Mouse (Mus musculus): ENCODE measurements around the gene Mrpl14. TPM values are rescaled to one million over a fixed set of nuclear protein-coding genes. Genes with fewer than 3 reads are reported as not detected.

Mrpl14 gene
- polyA plus RNA-seq, 1 experiment from 2014 or later = 163 TPM

DNA sequence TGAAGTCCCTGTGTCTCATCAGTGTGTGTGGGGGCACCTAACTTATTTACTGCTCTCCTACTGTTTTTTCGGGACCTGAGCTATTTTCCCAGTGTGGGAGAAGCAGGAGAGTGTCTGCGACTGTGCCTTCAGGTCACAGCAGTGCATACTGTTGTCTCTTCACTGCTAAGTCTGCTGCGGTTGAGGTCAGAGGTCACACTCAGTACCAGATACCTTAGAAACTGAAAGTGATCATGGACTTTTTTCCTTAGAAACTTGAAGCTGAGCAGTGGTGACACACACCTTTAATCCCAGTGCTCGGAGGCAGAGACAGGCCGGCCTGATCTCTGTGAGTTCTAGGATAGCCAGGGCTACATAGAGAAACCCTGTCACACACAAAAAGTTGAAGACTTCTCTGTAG, 6.0 kb downstream of the Mrpl14 start:
- H3K4me2 ChIP-seq (replicated peaks; ENCODE audit: low read depth) = no peak overlapping the region
- no peak overlapping the region for H3K9ac ChIP-seq (ENCODE audit: low read length)
- no peak overlapping the region for H3K4me3 ChIP-seq (ENCODE audit: low read depth, low read length)
- 74% methylated on average over 5 of the region's 5 CpGs for WGBS
- H3K36me3 ChIP-seq (ENCODE audit: control insufficient read depth, insufficient read depth, low read length) = no peaks in the 10 kb centered on the region
- no peak overlapping the region for H3K27ac ChIP-seq (replicated peaks)
- no peaks in the 10 kb centered on the region for H3K27me3 ChIP-seq (ENCODE audit: control insufficient read depth, insufficient read depth, low read length)
- TF ChIP-seq CTCF (IDR thresholded peaks at IDR 0.05; ENCODE audit: low read depth) = no peak
- no peak for TF ChIP-seq EP300 (optimal IDR thresholded peaks at IDR 0.05)
- H3K4me1 ChIP-seq (replicated peaks; ENCODE audit: control insufficient read depth, insufficient read depth) = peaks cover 2% of the 10 kb centered on the region; the same call in 1 of the 2 replicates
- H3K9me3 ChIP-seq (ENCODE audit: control insufficient read depth, low read length) = no peaks in the 10 kb centered on the region
- DNase-seq (ENCODE audit: low spot score) (no peak), ATAC-seq (ENCODE audit: low FRiP score, low TSS enrichment) (no peak)

DNA sequence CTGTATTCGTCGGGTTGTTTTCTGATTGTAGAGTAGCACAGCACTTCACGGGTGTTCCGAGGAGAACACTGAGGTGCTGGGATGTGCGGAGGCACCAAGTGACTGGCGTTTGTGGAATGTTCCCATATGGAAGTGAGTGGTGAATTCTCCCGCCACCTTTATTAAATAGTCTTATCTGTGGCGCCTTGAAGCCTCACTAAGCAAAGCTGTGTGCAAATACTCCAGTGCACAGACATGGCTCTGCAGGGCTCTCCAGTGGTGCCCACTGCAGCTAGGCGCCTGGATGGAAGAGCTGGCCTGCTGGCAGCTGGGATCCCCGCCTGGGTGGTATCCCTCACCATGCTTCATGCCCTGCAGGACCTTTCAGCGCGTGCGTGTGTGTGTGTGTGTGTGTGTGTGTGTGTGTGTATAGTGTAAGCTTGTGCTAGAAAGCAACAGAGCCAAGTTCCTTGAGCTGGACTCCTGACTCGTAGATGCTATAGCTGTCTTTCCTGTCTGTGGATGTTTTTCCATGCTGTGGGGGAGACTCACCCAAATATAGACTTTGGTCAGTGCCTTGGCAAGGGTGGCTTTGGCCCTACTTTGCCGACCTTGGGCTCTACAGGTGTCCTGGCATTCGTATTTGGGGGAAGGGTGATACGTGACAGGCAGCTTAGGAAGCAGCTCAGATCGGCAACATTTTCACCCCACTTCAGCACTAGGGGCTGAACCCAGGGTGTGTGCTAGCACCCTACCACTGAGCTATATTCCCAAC, 7.9 kb downstream of the Mrpl14 start:
- Histone ChIP-seq H3K4me2 (replicated peaks; ENCODE audit: low read depth) (no peak overlapping the region), H3K9me3 (ENCODE audit: control insufficient read depth, low read length) (no peaks in the 10 kb centered on the region), H3K36me3 (ENCODE audit: control insufficient read depth, insufficient read depth, low read length) (no peaks in the 10 kb centered on the region; the same call in 1 of the 2 replicates), H3K27me3 (ENCODE audit: control insufficient read depth, insufficient read depth, low read length) (no peaks in the 10 kb centered on the region), H3K27ac (replicated peaks) (peak overlapping the region; percentile 71), H3K9ac (ENCODE audit: low read length) (no peak overlapping the region), H3K4me1 (replicated peaks; ENCODE audit: control insufficient read depth, insufficient read depth) (peaks cover 2% of the 10 kb centered on the region; the same call in 1 of the 2 replicates), H3K4me3 (ENCODE audit: low read depth, low read length) (no peak overlapping the region)
- peak; percentile 57 for DNase-seq (ENCODE audit: low spot score)
- ATAC-seq (ENCODE audit: low FRiP score, low TSS enrichment) = peak; percentile 74
- 51% methylated on average over 18 of the region's 18 CpGs for WGBS
- TF ChIP-seq CTCF (IDR thresholded peaks at IDR 0.05; ENCODE audit: low read depth) (no peak), EP300 (optimal IDR thresholded peaks at IDR 0.05) (no peak)

DNA sequence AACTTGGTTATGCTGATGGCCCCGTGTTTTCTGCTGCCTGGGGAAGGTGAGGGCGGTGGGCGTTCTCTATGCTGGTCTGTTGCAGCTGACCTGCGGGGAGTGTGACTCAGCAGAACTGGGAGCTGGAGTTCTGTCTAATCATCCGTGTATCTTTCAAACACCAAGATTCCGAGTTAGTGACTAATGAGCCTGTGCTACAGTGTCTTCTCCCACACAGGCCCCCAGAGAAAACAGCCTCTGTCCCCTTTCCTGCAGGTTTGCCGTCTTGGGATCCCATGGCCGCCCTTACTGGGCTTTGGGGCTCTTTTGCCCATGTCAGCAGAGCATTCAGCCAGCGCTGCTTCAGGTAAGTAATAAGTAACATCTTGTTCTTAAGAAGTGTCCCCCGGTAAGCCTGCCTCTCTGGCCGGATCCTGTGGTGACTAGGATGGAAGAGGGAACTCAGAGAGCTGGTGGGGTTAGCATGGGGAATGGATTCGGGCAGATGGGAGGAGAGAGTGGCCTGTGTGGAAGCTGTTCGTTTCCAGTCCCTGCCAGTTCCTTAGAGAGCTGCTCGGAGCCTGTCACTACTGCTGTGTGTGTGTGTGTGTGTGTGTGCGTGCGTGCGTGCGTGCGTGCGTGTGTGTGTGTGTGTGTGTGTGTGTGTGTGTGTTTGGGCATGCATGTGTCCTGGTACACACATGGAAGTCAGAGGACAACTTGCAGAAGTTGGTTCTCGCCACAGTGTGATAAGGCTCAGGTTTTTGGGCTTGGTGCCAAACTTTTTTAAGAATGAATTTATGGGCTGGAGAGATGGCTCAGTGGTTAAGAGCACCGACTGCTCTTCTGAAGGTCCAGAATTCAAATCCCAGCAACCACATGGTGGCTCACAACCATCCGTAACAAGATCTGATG, 9.4 kb downstream of the Mrpl14 start:
- ATAC-seq (ENCODE audit: low FRiP score, low TSS enrichment) (no peak), DNase-seq (ENCODE audit: low spot score) (no peak)
- Histone ChIP-seq H3K9ac (ENCODE audit: low read length) (no peak overlapping the region), H3K4me2 (replicated peaks; ENCODE audit: low read depth) (no peak overlapping the region), H3K9me3 (ENCODE audit: control insufficient read depth, low read length) (no peaks in the 10 kb centered on the region), H3K36me3 (ENCODE audit: control insufficient read depth, insufficient read depth, low read length) (no peaks in the 10 kb centered on the region; the same call in 1 of the 2 replicates), H3K27ac (replicated peaks) (peak overlapping the region; percentile 73), H3K4me1 (replicated peaks; ENCODE audit: control insufficient read depth, insufficient read depth) (peaks cover 2% of the 10 kb centered on the region; the same call in 1 of the 2 replicates), H3K27me3 (ENCODE audit: control insufficient read depth, insufficient read depth, low read length) (no peaks in the 10 kb centered on the region), H3K4me3 (ENCODE audit: low read depth, low read length) (no peak overlapping the region)
- WGBS = 63% methylated on average over 23 of the region's 23 CpGs
- TF ChIP-seq CTCF (IDR thresholded peaks at IDR 0.05; ENCODE audit: low read depth) = no peak
- no peak for TF ChIP-seq EP300 (optimal IDR thresholded peaks at IDR 0.05)

DNA sequence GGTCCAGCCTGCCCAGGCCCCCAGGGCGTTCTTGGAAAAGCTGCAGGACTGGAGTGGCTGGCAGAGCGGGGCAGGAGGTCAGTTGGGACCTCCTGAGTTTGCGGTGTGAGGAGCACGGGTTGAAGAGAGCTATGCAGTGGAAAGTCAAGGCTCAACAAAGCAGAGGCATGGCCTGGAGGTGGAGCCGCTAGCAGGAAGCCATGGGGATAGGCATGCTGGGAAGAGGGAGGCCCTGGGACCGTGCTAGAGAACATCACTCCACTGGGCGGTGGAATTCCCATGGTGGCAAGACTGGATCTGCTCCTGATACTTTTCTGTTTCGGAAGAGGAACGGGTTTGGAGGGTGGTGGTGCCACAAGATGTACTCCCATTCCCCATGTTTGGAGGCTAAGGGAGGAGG, 10.9 kb downstream of the Mrpl14 start:
- Histone ChIP-seq H3K36me3 (ENCODE audit: control insufficient read depth, insufficient read depth, low read length) (no peaks in the 10 kb centered on the region; the same call in 1 of the 2 replicates), H3K4me2 (replicated peaks; ENCODE audit: low read depth) (no peak overlapping the region), H3K9ac (ENCODE audit: low read length) (no peak overlapping the region), H3K27ac (replicated peaks) (peak overlapping the region; percentile 37), H3K4me1 (replicated peaks; ENCODE audit: control insufficient read depth, insufficient read depth) (peaks cover 2% of the 10 kb centered on the region; the same call in 1 of the 2 replicates), H3K9me3 (ENCODE audit: control insufficient read depth, low read length) (no peaks in the 10 kb centered on the region), H3K4me3 (ENCODE audit: low read depth, low read length) (no peak overlapping the region), H3K27me3 (ENCODE audit: control insufficient read depth, insufficient read depth, low read length) (no peaks in the 10 kb centered on the region)
- DNase-seq (ENCODE audit: low spot score) (no peak), ATAC-seq (ENCODE audit: low FRiP score, low TSS enrichment) (no peak)
- WGBS = 78% methylated on average over 9 of the region's 9 CpGs
- TF ChIP-seq EP300 (optimal IDR thresholded peaks at IDR 0.05) = no peak
- no peak for TF ChIP-seq CTCF (IDR thresholded peaks at IDR 0.05; ENCODE audit: low read depth)

- no peak for ATAC-seq (ENCODE audit: low FRiP score, low TSS enrichment)
- peaks cover 2% of the 10 kb centered on the region; the same call in 1 of the 2 replicates for H3K4me1 ChIP-seq (replicated peaks; ENCODE audit: control insufficient read depth, insufficient read depth)
Observed at GRCm38 (mm10) chr17:45698368-45698767, 12.2 kb downstream of the Mrpl14 start.

More at GRCm38 (mm10) chr17:45698368-45698767, 12.2 kb downstream of the Mrpl14 start:
- Histone ChIP-seq H3K36me3 (ENCODE audit: control insufficient read depth, insufficient read depth, low read length) (no peaks in the 10 kb centered on the region; the same call in 1 of the 2 replicates), H3K4me2 (replicated peaks; ENCODE audit: low read depth) (no peak overlapping the region), H3K4me3 (ENCODE audit: low read depth, low read length) (no peak overlapping the region), H3K27me3 (ENCODE audit: control insufficient read depth, insufficient read depth, low read length) (no peaks in the 10 kb centered on the region), H3K27ac (replicated peaks) (peak overlapping the region; percentile 35; the same call in 1 of the 2 replicates), H3K9me3 (ENCODE audit: control insufficient read depth, low read length) (no peaks in the 10 kb centered on the region), H3K9ac (ENCODE audit: low read length) (no peak overlapping the region)
- no peak for TF ChIP-seq CTCF (IDR thresholded peaks at IDR 0.05; ENCODE audit: low read depth)
- TF ChIP-seq EP300 (optimal IDR thresholded peaks at IDR 0.05) = no peak
- DNase-seq (ENCODE audit: low spot score) = no peak
- WGBS = 61% methylated on average over 6 of the region's 6 CpGs
